Mouse (Mus musculus): ENCODE measurements around the gene Calcoco2. TPM values are rescaled to one million over a fixed set of nuclear protein-coding genes. Genes with fewer than 3 reads are reported as not detected.
"Not testable (repeated sequence)": the region's sequence is repeated elsewhere in the genome, so short reads cannot be mapped to it uniquely, and the experiment has no call there.

Calcoco2 gene
- not detected in 2 replicates for polyA plus RNA-seq (2015; fragmentation: Nextera tagmentation; extraction: Ambion mirVana)

- Histone ChIP-seq H3K4me2 (no peak within 1 kb of the TSS), H3K27me3 (peaks cover 10% of the 10 kb centered on the region; the same call in 1 of the 2 replicates), H3K36me3 (no peaks in the 10 kb centered on the region), H3K4me1 (0 out of 2 replicates have a peak, but pooled peaks cover 7% of the 10 kb centered on the region), H3K9ac (no peak within 1 kb of the TSS), H3K27ac (no peak within 1 kb of the TSS), H3K4me3 (replicated peaks) (no peak within 1 kb of the TSS), H3K9me3 (replicated peaks) (no peaks in the 10 kb centered on the region)
- no peak for ATAC-seq (replicated peaks; ENCODE audit: low FRiP score)
- WGBS, result 43% methylated on average over 14 of the region's 14 CpGs
Observed at GRCm38 (mm10) chr11:96111751-96112150, at the start of gene Calcoco2. Calcoco2 (minus strand) TSS chr11:96111964.

GRCm38 (mm10) chr11:96147471-96147870, 35.7 kb upstream of the Calcoco2 start:
- no peaks in the 10 kb centered on the region for H3K9me3 ChIP-seq (replicated peaks)
- 72% methylated on average over 6 of the region's 6 CpGs for WGBS
- no peak overlapping the region for H3K4me3 ChIP-seq (replicated peaks)
- no peaks in the 10 kb centered on the region for H3K36me3 ChIP-seq
- H3K27me3 ChIP-seq, result peaks cover 69% of the 10 kb centered on the region
- peaks cover 5% of the 10 kb centered on the region for H3K4me1 ChIP-seq
- H3K9ac ChIP-seq, result no peak overlapping the region
- ATAC-seq (replicated peaks; ENCODE audit: low FRiP score), result no peak
- H3K27ac ChIP-seq, result no peak overlapping the region
- H3K4me2 ChIP-seq, result no peak overlapping the region

- WGBS, result 2% methylated on average over 15 of the region's 15 CpGs
- Histone ChIP-seq H3K4me3 (replicated peaks) (peak overlapping the region; percentile 17; the same call in 1 of the 2 replicates), H3K4me2 (peak overlapping the region; percentile 52), H3K27ac (no peak overlapping the region), H3K36me3 (no peaks in the 10 kb centered on the region), H3K4me1 (peaks cover 13% of the 10 kb centered on the region), H3K9ac (peak overlapping the region; percentile 19; the same call in 1 of the 2 replicates), H3K27me3 (peaks cover 57% of the 10 kb centered on the region), H3K9me3 (replicated peaks) (no peaks in the 10 kb centered on the region)
- peak; percentile 71; the same call in 1 of the 2 replicates for ATAC-seq (replicated peaks; ENCODE audit: low FRiP score)
Observed at GRCm38 (mm10) chr11:96145622-96146270, 34.0 kb upstream of the Calcoco2 start.

- 66% methylated on average over 4 of the region's 4 CpGs for WGBS
- Histone ChIP-seq H3K36me3 (no peaks in the 10 kb centered on the region), H3K27ac (no peak overlapping the region), H3K4me3 (replicated peaks) (no peak overlapping the region), H3K27me3 (peaks cover 47% of the 10 kb centered on the region), H3K9me3 (replicated peaks) (no peaks in the 10 kb centered on the region), H3K4me1 (peaks cover 15% of the 10 kb centered on the region), H3K4me2 (no peak overlapping the region), H3K9ac (no peak overlapping the region)
- ATAC-seq (replicated peaks; ENCODE audit: low FRiP score), result no peak
Observed at GRCm38 (mm10) chr11:96143766-96144165, 32.0 kb upstream of the Calcoco2 start.

- peaks cover 11% of the 10 kb centered on the region for H3K4me1 ChIP-seq
- no peak overlapping the region for H3K4me3 ChIP-seq (replicated peaks)
- WGBS, result 9% methylated on average over 4 of the region's 4 CpGs
- no peaks in the 10 kb centered on the region for H3K9me3 ChIP-seq (replicated peaks)
- no peak overlapping the region for H3K9ac ChIP-seq
- H3K27ac ChIP-seq, result peak overlapping the region; percentile 64
- no peak overlapping the region for H3K4me2 ChIP-seq
- ATAC-seq (replicated peaks; ENCODE audit: low FRiP score), result peak; percentile 83
- H3K27me3 ChIP-seq, result peaks cover 25% of the 10 kb centered on the region
- H3K36me3 ChIP-seq, result no peaks in the 10 kb centered on the region
Observed at GRCm38 (mm10) chr11:96140726-96141175, 29.0 kb upstream of the Calcoco2 start.

- Histone ChIP-seq H3K4me2 (no peak overlapping the region), H3K27me3 (peaks cover 28% of the 10 kb centered on the region), H3K4me3 (replicated peaks) (no peak overlapping the region), H3K4me1 (peaks cover 10% of the 10 kb centered on the region), H3K27ac (no peak overlapping the region), H3K36me3 (no peaks in the 10 kb centered on the region), H3K9me3 (replicated peaks) (no peaks in the 10 kb centered on the region), H3K9ac (no peak overlapping the region)
- ATAC-seq (replicated peaks; ENCODE audit: low FRiP score), result no peak
- 83% methylated on average over 8 of the region's 8 CpGs for WGBS
Observed at GRCm38 (mm10) chr11:96135847-96136246, 24.1 kb upstream of the Calcoco2 start.

- Histone ChIP-seq H3K27me3 (peaks cover 28% of the 10 kb centered on the region), H3K27ac (no peak within 1 kb of the TSS), H3K36me3 (no peaks in the 10 kb centered on the region), H3K4me2 (peak within 1 kb of the TSS; percentile 47), H3K4me1 (peaks cover 7% of the 10 kb centered on the region), H3K9me3 (replicated peaks) (no peaks in the 10 kb centered on the region), H3K4me3 (replicated peaks) (peak within 1 kb of the TSS; percentile 15; the same call in 1 of the 2 replicates), H3K9ac (no peak within 1 kb of the TSS)
- no peak for ATAC-seq (replicated peaks; ENCODE audit: low FRiP score)
- 25% methylated on average over 16 of the region's 16 CpGs for WGBS
Observed at GRCm38 (mm10) chr11:96133239-96133865, 21.6 kb upstream of the Calcoco2 start, which contains the start of gene Ttll6. Ttll6 (plus strand) TSS chr11:96133786.

- Histone ChIP-seq H3K36me3 (no peaks in the 10 kb centered on the region), H3K9me3 (replicated peaks) (no peaks in the 10 kb centered on the region), H3K27me3 (peaks cover 32% of the 10 kb centered on the region), H3K9ac (no peak overlapping the region), H3K27ac (no peak overlapping the region), H3K4me3 (replicated peaks) (no peak overlapping the region), H3K4me1 (peaks cover 7% of the 10 kb centered on the region), H3K4me2 (no peak overlapping the region)
- no peak for ATAC-seq (replicated peaks; ENCODE audit: low FRiP score)
- 41% methylated on average over 10 of the region's 10 CpGs for WGBS
Observed at GRCm38 (mm10) chr11:96130606-96131005, 18.8 kb upstream of the Calcoco2 start.

GRCm38 (mm10) chr11:96124052-96124914, 12.5 kb upstream of the Calcoco2 start:
- Histone ChIP-seq H3K4me3 (replicated peaks) (peak overlapping the region; percentile 46), H3K9me3 (replicated peaks) (no peaks in the 10 kb centered on the region), H3K27me3 (peaks cover 50% of the 10 kb centered on the region), H3K36me3 (no peaks in the 10 kb centered on the region), H3K27ac (no peak overlapping the region), H3K4me2 (peak overlapping the region; percentile 85), H3K4me1 (peaks cover 12% of the 10 kb centered on the region), H3K9ac (peak overlapping the region; percentile 15; the same call in 1 of the 2 replicates)
- ATAC-seq (replicated peaks; ENCODE audit: low FRiP score), result peak; percentile 69
- 2% methylated on average over 45 of the region's 45 CpGs for WGBS

GRCm38 (mm10) chr11:96122806-96123205, 11.0 kb upstream of the Calcoco2 start:
- H3K4me3 ChIP-seq (replicated peaks); H3K9ac ChIP-seq; H3K36me3 ChIP-seq; ATAC-seq (replicated peaks; ENCODE audit: low FRiP score); H3K27ac ChIP-seq; H3K9me3 ChIP-seq (replicated peaks); H3K4me2 ChIP-seq: not testable (repeated sequence)
- peaks cover 50% of the 10 kb centered on the region for H3K27me3 ChIP-seq
- H3K4me1 ChIP-seq, result peaks cover 12% of the 10 kb centered on the region
- WGBS, result 83% methylated on average over 4 of the region's 4 CpGs

- no peak overlapping the region for H3K4me2 ChIP-seq
- peaks cover 11% of the 10 kb centered on the region for H3K4me1 ChIP-seq
- no peak overlapping the region for H3K9ac ChIP-seq
- ATAC-seq (replicated peaks; ENCODE audit: low FRiP score), result no peak
- peaks cover 31% of the 10 kb centered on the region for H3K27me3 ChIP-seq
- 61% methylated on average over 3 of the region's 3 CpGs for WGBS
- H3K4me3 ChIP-seq (replicated peaks), result no peak overlapping the region
- H3K36me3 ChIP-seq, result no peaks in the 10 kb centered on the region
- H3K9me3 ChIP-seq (replicated peaks), result no peaks in the 10 kb centered on the region
- no peak overlapping the region for H3K27ac ChIP-seq
Observed at GRCm38 (mm10) chr11:96119401-96119800, 7.6 kb upstream of the Calcoco2 start.

Data from kidney, embryonic 15.5 days (tissue).